Mouse (Mus musculus) embryonic facial prominence, embryonic 10.5 days (tissue): ENCODE measurements around the gene Gpr37. TPM values are rescaled to one million over a fixed set of nuclear protein-coding genes. Genes with fewer than 3 reads are reported as not detected.
A peak's percentile ranks its signal among the peaks of the same experiment; 100 is the strongest.

Experiments
- DNase-seq: peaks from one replicate; pipeline ENCODE4 v3.0.0-alpha.2; 2017; ENCODE audit warnings: low spot score
- H3K27ac ChIP-seq: fragments of 300-500 bp; sonication (generic); replicated peaks from 2 replicates; pipeline ENCODE4 v1.5.1; 2016; ENCODE audit warnings: mild to moderate bottlenecking
- H3K27me3 ChIP-seq: fragments of 300-500 bp; sonication (generic); replicated peaks from 2 replicates; pipeline ENCODE4 v1.6.1; 2016; ENCODE audit warnings: low read depth, mild to moderate bottlenecking; ENCODE audit not compliant: poor library complexity, severe bottlenecking
- H3K36me3 ChIP-seq: fragments of 300-500 bp; sonication (generic); replicated peaks from 2 replicates; pipeline ENCODE4 v1.6.1; 2016; ENCODE audit warnings: mild to moderate bottlenecking, moderate library complexity
- H3K4me1 ChIP-seq: fragments of 300-500 bp; sonication (generic); 2 replicates; pipeline ENCODE4 v1.6.1; 2016
- H3K4me3 ChIP-seq: fragments of 300-500 bp; sonication (generic); 2 replicates; pipeline ENCODE4 v1.5.1; 2016; ENCODE audit warnings: mild to moderate bottlenecking, moderate library complexity
- H3K9me3 ChIP-seq: fragments of 300-500 bp; sonication (generic); 2 replicates; pipeline ENCODE4 v1.6.1; 2016; ENCODE audit warnings: mild to moderate bottlenecking
- WGBS: fragments of 180-500 bp; shearing (Covaris S2); methylation state at CpG from one replicate; pipeline ENCODE4 v1.1.7; 2016; 5-methylcytosine and 5-hydroxymethylcytosine counted together
- polyA plus RNA-seq: library from polyadenylated mRNA; unstranded; fragments of >200 nt; fragmentation: Nextera tagmentation; extraction: Ambion mirVana; gene quantifications from 2 replicates; pipeline ENCODE4 v1.2.1, GENCODE M21; 2016

Gpr37 gene
- 1.8 and 2.0 TPM in 2 replicates for polyA plus RNA-seq

DNA sequence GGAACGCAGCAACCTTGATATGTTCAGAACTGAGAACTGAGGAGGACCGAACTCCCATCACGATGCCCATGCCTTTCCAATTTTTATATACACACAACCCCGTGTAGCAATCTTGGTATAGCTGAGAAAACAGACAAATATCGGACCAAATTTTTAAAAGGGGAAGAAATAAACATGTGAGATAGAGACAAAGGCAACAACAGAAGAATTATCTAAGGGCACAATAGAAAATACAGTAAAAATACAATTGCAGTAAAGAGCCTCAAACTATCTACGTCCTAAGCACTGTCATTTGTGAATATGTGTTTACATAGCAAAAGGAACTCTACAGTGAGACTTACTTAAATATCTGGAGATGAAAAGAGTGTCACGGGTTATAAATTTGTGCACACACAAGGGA lies at the start of gene Gpr37:
Gene Gpr37 (minus strand): TSS at position 101 of the 400 bp plus-strand sequence.
- H3K36me3 ChIP-seq, result no peaks in the 10 kb centered on the region
- DNase-seq, result no peak
- H3K27ac ChIP-seq, result peak within 1 kb of the TSS; percentile 70
- WGBS, result 35% methylated on average over 7 of the region's 7 CpGs
- peak within 1 kb of the TSS; percentile 72 for H3K4me3 ChIP-seq
- peaks cover 16% of the 10 kb centered on the region for H3K4me1 ChIP-seq
- peaks cover 28% of the 10 kb centered on the region for H3K27me3 ChIP-seq
- H3K9me3 ChIP-seq, result no peaks in the 10 kb centered on the region

GRCm38 (mm10) chr6:25736533-25736932 lies 46.0 kb upstream of the Gpr37 start:
- H3K27ac ChIP-seq, result no peak overlapping the region
- H3K27me3 ChIP-seq, result no peaks in the 10 kb centered on the region
- no peak overlapping the region for H3K4me3 ChIP-seq
- no peaks in the 10 kb centered on the region for H3K4me1 ChIP-seq
- no peaks in the 10 kb centered on the region; the same call in 1 of the 2 replicates for H3K36me3 ChIP-seq
- H3K9me3 ChIP-seq, result no peaks in the 10 kb centered on the region
- DNase-seq, result no peak

DNA sequence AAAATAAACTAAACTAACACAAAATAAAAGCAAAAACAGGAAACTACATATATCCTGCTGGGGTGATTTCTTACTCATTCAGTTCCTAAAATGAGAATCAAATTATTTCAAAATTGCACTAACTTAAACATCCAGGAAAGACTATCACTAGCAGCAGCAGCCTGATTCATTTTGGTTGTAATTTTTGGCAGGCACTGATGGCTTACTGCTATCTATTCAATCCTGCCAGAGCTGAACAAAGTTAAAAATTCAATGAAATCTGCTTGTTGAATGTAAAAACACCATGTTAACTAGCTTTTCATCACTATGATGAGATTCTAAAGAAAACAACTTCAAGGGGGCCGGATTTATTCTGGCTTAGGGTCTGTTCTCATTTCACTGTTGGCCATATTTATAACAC lies 36.0 kb upstream of the Gpr37 start:
- DNase-seq, result no peak
- H3K9me3 ChIP-seq, result no peaks in the 10 kb centered on the region
- H3K4me1 ChIP-seq, result no peaks in the 10 kb centered on the region
- H3K27me3 ChIP-seq, result no peaks in the 10 kb centered on the region
- no peak overlapping the region for H3K4me3 ChIP-seq
- WGBS, result 91% methylated on average over 1 of the region's 1 CpGs
- no peaks in the 10 kb centered on the region for H3K36me3 ChIP-seq
- H3K27ac ChIP-seq, result no peak overlapping the region

DNA sequence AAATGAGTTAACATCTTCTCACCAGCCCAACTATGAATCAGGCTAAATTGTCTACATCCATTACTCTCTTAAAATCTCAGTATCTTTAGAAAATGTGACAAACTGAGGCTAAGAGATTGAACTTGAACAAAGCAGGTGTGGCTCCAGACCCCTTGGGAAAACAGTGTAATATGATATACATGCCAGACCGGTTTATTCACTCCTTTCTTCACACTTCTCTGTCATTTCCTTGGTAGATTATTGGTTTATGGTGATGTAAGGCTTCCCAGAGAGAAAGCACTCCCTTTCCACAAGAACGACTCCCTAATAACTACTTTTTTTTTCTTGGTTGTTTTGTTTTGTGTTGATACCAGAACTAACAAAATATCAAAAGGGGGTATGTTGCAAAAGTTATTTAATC lies 20.1 kb upstream of the Gpr37 start:
- no peaks in the 10 kb centered on the region for H3K36me3 ChIP-seq
- no peak for DNase-seq
- 33% methylated on average over 2 of the region's 2 CpGs for WGBS
- H3K4me3 ChIP-seq, result no peak overlapping the region
- no peaks in the 10 kb centered on the region; the same call in 1 of the 2 replicates for H3K4me1 ChIP-seq
- no peaks in the 10 kb centered on the region for H3K27me3 ChIP-seq
- no peaks in the 10 kb centered on the region for H3K9me3 ChIP-seq
- no peak overlapping the region for H3K27ac ChIP-seq

DNA sequence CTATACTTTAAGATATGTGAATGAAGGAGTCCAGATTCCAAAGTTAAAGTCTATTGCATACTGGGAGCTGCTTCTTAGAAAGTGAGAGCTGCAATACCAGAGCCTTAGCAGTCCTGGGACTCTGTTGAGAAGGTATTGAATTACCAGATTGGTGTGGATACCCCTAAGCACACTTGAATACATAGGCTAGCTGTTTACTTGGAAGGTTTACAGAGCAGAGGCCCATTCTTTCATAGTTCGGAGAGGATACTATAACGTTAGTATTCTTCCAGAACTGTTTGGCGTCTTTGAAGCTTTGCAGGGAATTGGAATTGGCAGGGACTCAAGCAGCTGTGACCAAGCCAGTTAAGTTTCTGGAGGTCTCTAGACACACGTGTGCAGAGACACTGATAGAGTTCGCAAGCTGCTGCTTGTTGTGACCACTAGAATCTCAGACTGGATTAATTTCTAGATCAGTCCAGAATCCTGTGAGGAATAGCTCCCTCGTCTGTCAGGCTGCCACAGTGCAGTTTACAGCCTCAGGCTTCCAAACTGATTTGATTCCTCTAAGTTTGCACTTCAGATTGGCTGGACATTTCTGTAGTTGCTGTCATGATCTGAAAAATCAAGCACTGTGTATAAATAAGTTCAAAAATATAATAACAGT lies 18.8 kb upstream of the Gpr37 start:
- DNase-seq, result peak; percentile 31
- Histone ChIP-seq H3K27ac (no peak overlapping the region), H3K27me3 (no peaks in the 10 kb centered on the region), H3K9me3 (no peaks in the 10 kb centered on the region), H3K4me3 (no peak overlapping the region), H3K4me1 (no peaks in the 10 kb centered on the region; the same call in 1 of the 2 replicates), H3K36me3 (no peaks in the 10 kb centered on the region)
- 55% methylated on average over 6 of the region's 6 CpGs for WGBS

- no peaks in the 10 kb centered on the region for H3K27me3 ChIP-seq
- H3K36me3 ChIP-seq, result no peaks in the 10 kb centered on the region
- WGBS, result 43% methylated on average over 2 of the region's 2 CpGs
- H3K9me3 ChIP-seq, result no peaks in the 10 kb centered on the region
- no peak overlapping the region for H3K27ac ChIP-seq
- no peak overlapping the region for H3K4me3 ChIP-seq
- DNase-seq, result no peak
- H3K4me1 ChIP-seq, result no peaks in the 10 kb centered on the region
Observed at GRCm38 (mm10) chr6:25699956-25700355, 9.4 kb upstream of the Gpr37 start.

DNA sequence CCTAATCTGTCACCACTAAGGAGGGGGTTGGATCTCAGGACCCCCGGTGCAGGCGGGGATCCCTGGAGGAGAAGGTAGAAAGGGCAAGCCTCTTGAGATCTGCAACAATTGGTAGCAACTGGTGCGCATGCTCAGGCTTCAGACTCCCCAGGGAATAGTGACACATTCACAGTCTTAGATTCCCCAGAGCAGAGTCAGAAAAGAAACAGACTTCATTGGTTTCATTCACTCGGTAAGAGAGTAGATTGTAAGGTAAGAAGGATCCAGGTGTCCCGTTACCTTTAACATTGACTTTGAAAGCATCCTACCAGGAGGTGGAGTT lies 284 bp downstream of the Gpr37 start:
- DNase-seq, result no peak
- no peaks in the 10 kb centered on the region for H3K36me3 ChIP-seq
- peaks cover 16% of the 10 kb centered on the region for H3K4me1 ChIP-seq
- peaks cover 28% of the 10 kb centered on the region for H3K27me3 ChIP-seq
- no peaks in the 10 kb centered on the region for H3K9me3 ChIP-seq
- 1% methylated on average over 5 of the region's 5 CpGs for whole genome bisulfite sequencing
- peak overlapping the region; percentile 70 for H3K27ac ChIP-seq
- peak overlapping the region; percentile 72 for H3K4me3 ChIP-seq

DNA sequence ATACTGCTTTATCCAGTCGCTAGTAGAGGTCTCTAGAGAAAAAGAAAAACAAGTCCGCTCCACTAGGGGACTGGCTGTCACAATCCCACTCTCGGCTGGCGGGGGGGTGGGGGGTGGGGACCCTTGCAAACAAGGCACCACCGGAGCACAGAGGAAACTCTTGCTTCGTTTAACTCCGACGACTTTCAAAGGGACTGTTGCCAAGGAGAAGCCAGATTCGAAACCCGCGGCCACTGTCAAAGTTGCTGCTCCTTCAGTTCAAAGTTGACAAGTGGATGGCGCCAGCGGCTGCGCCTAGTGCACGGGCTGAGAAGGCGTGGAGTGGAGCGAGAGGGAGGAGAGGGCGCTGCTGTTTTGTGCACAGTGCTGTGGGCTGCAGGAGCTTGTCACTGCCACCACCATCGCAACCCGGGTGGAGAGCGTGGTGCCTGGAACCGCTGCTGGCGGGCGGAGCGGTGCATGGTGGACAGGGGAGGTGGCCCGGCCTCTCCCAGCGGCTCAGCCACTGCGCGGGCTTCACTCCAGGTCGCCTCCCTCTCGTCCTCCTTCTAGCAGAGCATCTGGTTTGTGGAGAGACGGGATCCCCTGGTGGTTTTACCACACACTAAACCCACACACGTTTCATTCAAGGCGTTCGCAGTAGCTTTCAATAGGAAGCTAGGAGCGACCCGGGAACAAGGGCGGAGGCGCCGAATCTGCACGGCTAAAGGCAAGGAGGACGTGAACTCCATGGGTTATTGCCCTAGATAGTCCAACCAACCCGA lies 827 bp downstream of the Gpr37 start:
- Histone ChIP-seq H3K9me3 (no peaks in the 10 kb centered on the region), H3K4me3 (peak overlapping the region; percentile 72), H3K27ac (peak overlapping the region; percentile 70), H3K36me3 (no peaks in the 10 kb centered on the region), H3K27me3 (peaks cover 28% of the 10 kb centered on the region), H3K4me1 (peaks cover 16% of the 10 kb centered on the region)
- peak; percentile 73 for DNase-seq
- under 1% methylated on average over 43 of the region's 43 CpGs for WGBS

- 1% methylated on average over 25 of the region's 25 CpGs for WGBS
- DNase-seq, result peak; percentile 40
- Histone ChIP-seq H3K4me1 (peaks cover 16% of the 10 kb centered on the region), H3K9me3 (no peaks in the 10 kb centered on the region), H3K27me3 (peaks cover 28% of the 10 kb centered on the region), H3K27ac (no peak overlapping the region), H3K36me3 (no peaks in the 10 kb centered on the region), H3K4me3 (peak overlapping the region; percentile 72)
Observed at GRCm38 (mm10) chr6:25688927-25689519, 1.5 kb downstream of the Gpr37 start.

- peaks cover 16% of the 10 kb centered on the region for H3K4me1 ChIP-seq
- H3K4me3 ChIP-seq, result no peak overlapping the region
- no peaks in the 10 kb centered on the region for H3K9me3 ChIP-seq
- no peak for DNase-seq
- H3K27ac ChIP-seq, result no peak overlapping the region
- WGBS, result 72% methylated on average over 3 of the region's 3 CpGs
- H3K36me3 ChIP-seq, result no peaks in the 10 kb centered on the region
- H3K27me3 ChIP-seq, result peaks cover 28% of the 10 kb centered on the region
Observed at GRCm38 (mm10) chr6:25686760-25687200, 3.7 kb downstream of the Gpr37 start.

- WGBS, result 81% methylated on average over 2 of the region's 2 CpGs
- H3K27me3 ChIP-seq, result peaks cover 26% of the 10 kb centered on the region
Observed at GRCm38 (mm10) chr6:25684391-25684790, 6.1 kb downstream of the Gpr37 start.

DNA sequence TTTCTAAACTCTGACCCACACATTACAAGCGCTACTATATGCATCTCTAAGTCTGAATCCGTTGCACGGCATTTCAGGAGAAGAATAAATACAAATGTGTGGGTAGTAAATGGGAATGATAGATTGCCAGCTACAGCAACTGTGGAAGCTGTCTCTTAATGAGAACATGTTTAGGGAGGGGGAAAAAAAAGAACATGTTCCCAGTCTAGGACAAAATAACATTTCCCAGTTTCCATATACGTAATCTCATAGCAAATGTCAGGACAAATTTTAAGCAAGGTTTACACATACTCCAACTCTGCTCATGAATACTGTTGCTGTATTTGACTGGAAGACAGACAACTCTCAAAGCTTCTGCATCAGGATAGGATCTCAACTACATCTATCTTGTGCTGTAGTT lies 15.4 kb downstream of the Gpr37 start:
- Histone ChIP-seq H3K36me3 (no peaks in the 10 kb centered on the region), H3K4me3 (no peak overlapping the region), H3K9me3 (no peaks in the 10 kb centered on the region), H3K27ac (no peak overlapping the region), H3K27me3 (no peaks in the 10 kb centered on the region), H3K4me1 (no peaks in the 10 kb centered on the region)
- WGBS, result 96% methylated on average over 4 of the region's 4 CpGs
- DNase-seq, result no peak

More at GRCm38 (mm10) chr6:25684391-25684790, 6.1 kb downstream of the Gpr37 start:
- no peak overlapping the region for H3K27ac ChIP-seq
- H3K9me3 ChIP-seq, result no peaks in the 10 kb centered on the region
- no peak overlapping the region for H3K4me3 ChIP-seq
- H3K4me1 ChIP-seq, result peaks cover 11% of the 10 kb centered on the region
- H3K36me3 ChIP-seq, result no peaks in the 10 kb centered on the region
- no peak for DNase-seq

GRCm38 (mm10) chr6:25673801-25674200 lies 16.7 kb downstream of the Gpr37 start:
- Histone ChIP-seq H3K27ac (no peak overlapping the region), H3K27me3 (no peaks in the 10 kb centered on the region), H3K4me3 (no peak overlapping the region), H3K4me1 (no peaks in the 10 kb centered on the region), H3K9me3 (no peaks in the 10 kb centered on the region), H3K36me3 (no peaks in the 10 kb centered on the region)
- 72% methylated on average over 3 of the region's 3 CpGs for WGBS
- DNase-seq, result no peak
